Mouse (Mus musculus): Measurements from ENCODE around the gene Atxn7.

Gene Atxn7

DNA sequence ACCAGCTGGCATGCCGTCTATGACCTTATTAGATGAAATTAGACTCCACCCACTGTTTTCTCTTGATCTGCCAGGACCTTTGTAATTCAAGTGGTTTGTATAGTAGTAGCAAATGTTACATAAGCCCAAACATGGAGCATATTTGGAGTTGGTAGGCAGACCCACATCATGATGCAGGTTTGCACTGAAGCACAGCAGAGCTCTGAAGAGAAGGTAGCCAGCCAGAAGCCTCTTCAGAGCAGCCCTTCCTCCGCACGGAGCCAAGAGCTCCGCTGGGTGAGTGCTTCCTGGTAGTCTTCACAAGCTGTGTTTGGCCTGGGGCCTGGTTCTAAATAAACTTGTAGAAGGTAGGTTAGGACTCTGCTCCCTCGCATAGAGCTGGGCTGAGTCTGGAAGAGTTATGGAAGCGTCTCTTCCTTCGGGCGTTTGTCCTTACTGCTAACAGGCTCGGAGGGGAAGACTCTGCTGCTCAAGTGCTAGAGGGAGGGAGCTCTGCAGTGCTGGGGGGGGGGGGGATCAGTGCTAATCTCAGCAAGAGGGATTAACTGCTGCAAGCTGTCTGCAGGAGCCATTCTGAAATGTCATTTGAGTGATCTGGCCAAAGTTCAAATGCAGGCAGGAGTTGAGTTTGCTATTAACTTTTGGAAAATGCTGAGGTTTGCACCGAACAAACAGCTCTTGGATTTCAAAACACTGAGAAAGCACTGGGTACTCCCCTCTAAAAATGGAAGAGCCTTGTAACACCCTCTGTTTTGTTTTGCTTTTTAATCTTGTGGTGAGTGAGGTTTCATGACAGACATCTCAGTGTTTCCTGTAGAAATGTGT, 106.6 kb downstream of the Atxn7 start:
- no peak for DNase-seq

DNA sequence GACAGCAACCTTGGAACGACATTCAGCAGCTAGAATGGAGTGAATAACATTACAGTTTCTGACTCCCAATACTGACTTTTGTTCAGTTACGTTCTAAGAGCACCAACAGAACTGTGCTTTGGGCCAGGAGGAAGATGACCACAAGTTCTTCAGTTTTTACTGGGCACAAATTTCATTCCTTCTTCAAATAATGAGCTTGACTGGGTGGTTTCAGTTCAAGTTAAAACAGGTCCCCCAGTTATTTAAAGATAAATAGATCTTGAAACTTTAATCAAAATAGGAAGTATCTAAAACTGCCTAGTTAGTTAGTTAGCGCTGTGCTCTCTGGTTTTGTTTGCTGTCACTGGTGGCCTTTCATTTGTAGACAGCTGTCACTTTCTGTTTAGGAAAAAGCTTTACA, 107.3 kb downstream of the Atxn7 start:
- no peak for DNase-seq

DNA sequence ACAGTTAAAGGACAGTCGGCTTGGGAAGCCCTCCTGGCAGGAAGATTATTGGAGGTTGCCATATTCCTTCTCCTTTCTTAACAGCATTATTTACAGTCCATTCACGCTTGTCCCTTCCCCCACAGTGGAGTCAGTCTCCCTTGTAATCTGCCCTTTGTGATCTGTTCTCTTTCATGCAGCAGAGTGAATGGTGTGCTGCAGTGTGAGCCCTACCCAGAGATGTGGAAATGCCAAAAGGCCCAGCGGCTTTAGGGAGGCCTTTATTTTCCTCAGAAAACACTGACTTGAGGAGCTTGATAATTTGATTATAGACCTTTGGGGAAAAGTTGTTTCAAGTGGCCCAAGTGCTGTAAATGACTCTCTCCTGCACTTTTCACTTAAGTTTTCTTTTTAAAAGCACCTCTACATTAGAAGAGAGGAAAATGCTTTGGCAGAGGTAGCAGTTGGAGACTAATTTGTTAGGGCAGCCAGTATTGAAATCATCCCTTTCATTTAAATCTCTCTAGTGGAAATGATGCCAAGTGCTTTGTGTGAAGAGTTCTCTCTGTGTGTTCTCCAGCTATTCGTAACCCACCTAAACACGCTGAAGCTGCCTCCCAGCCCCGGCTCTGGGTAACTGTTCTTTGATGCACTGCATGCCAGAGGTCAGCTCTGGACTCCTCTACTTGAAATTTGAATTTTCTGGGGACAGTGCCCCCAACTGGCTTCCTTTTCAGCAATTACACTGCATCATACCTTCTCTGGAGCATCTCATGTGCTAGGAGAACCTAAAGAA, 109.5 kb downstream of the Atxn7 start:
- DNase-seq: no peak

DNA sequence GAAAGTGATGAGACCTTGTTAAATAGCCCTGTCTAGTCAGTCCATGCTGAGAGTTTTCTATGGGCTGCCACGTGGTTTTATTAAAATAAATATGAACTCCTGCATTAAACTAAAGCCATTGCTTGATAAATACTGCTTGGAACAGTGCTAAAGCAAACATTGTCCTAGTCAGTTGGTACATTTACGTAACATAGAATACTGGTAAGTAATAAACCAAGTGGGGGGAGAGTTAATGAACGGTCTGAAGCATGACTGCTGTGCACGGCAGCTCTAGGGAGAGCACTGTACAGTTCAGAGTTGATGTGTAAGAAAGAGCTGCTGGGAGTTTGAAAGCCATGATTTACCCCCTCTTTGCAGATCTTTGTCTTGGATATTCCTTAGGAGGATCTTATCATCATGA, 110.2 kb downstream of the Atxn7 start:
- no peak for DNase-seq

DNA sequence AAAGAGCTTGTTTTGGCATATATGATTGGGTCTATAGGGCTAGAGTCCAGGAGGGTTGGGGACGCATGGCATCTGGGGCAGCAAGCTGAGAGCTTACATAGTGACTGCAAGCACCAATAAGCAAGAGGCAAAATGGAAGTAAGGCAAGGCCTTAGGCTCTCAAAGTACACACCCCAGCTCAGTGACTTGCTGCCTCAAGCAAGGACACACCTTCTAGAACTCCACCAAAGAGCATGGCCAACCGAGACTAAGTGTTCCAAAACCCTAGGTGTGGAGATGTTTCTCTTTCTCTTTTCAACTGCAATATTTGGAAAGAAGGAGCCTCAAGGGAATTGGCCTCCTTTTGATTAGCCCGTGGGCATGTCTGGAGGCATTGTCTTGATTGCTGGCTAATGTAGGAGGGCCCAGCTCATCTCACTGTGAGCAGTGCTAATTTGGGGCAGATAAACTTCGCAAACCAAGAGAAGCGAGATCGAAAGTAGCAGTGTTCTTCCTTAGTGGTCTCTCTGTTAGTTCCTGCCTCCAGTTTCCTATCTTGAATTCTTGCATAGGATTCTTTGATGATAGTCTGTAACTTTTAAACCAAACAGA, 119.5 kb downstream of the Atxn7 start:
- DNase-seq: no peak

DNA sequence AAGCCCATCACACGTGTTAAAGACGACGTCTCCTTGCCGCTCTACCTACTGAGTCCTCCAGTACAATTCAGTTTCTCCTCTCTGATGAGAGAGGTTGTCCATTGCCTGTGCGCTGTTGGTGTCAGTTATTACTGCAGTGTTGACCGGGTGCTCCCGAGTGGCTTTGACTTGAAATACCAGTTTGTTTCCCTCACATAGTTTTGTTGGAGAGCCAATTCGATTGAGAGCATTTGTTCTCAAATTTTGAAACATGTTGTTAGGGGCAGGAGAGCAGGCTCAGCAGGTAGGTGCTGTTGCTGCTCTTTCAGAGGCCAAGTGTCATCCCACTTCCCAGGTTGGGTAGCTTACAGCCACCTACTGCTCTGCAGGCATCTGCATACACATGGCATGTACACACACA, 122.6 kb downstream of the Atxn7 start:
- DNase-seq: no peak

DNA sequence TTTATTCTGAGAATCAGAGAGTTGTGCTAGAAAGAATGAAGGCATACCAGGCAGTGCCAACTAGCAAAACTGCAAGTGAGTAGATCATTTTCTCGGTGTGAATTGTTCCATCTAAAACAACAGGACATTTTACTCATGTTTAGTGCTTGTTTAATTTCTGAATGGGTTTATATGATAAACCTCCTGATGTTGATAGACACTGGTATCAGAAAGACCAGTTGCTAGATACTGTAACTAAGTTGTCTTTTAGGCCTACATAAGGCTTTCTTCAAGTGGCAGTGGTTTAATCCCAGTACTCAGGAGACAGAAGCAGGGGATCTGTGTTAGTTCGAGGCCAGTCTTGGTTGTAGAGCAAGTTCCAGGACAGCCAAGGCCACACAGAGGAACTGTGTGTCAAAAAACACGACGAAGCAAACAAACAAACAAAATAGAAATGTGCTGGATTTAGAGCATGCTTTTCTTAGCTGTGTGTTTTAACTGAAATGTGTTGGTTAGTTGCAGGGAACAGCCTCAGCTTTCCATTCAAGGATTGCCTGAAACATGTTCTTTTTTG, 125.5 kb downstream of the Atxn7 start:
- DNase-seq: no peak

DNA sequence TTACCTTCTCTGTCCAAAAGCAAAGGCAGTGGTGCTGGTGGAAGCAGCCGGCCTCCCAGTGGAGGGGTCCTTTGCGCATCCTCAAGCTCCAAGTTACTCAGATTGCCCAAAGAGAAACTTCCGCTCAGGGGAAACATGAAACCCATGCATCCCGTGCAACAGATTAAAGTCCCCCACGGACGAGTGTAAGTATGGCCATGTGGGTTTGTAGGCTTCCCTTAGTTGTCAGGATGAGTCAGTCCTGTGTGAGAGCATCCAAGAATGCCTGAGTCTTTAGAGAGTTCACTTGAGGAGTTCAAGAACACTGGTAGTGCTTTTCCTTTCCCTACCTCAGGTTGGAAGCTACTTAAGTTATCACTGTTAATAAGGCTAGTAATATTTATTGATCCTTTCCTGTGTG, 126.1 kb downstream of the Atxn7 start:
- DNase-seq: no peak

DNA sequence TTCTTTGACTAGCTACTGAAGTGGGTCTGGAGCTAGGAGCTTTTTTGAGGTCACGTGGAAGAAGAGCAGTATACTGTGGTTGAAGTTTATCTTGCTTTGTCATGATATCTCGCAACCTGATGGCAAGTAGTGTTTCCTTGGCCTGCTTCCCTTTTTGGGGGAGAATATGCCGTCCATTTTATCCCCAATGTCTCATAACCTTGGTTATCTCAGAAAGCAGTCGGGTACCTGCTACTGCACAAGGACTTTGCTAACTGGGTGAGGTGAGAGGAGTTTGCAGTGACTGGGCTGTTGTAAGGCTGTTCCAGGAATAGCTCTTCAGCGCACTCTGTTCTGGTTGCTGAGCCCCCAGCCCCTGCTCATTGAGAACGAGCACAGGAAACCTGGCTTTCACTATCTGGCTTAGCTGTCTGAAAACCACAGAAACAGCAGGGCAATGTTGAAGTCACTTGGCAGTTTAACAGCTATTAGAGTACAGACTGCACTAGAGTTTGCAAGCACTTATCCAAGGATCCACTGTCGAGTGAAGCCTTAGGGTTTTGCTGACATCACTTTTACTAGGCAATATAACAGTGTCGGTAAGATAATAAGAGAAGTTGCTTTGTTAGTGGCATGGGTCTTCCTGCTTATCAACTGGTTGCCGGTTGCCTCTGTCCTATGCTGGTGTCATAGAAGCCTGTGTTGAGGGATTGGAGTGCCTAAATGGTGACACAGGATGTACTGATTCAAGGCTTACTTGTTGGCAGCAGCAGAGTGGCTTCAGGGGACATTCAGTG, 127.0 kb downstream of the Atxn7 start:
- no peak for DNase-seq

DNA sequence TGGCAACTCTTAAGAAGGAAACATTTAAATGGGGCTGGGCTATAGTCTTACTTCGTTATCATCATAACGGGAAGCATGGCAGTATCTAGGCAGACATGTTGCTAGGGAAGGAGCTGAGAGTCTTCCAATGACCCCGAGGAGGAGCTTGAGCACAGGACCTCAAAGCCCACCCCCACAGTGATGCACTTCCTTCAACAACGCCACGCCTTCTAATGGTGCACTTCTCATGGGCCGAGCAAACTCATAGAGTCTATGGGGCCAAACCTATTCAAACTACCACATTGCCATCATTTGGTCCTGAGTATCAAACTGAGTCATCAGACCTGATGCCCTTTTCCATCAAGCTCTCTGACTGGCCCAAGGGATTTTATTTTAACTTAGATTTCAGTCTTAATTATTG, 129.3 kb downstream of the Atxn7 start:
- no peak for DNase-seq

DNA sequence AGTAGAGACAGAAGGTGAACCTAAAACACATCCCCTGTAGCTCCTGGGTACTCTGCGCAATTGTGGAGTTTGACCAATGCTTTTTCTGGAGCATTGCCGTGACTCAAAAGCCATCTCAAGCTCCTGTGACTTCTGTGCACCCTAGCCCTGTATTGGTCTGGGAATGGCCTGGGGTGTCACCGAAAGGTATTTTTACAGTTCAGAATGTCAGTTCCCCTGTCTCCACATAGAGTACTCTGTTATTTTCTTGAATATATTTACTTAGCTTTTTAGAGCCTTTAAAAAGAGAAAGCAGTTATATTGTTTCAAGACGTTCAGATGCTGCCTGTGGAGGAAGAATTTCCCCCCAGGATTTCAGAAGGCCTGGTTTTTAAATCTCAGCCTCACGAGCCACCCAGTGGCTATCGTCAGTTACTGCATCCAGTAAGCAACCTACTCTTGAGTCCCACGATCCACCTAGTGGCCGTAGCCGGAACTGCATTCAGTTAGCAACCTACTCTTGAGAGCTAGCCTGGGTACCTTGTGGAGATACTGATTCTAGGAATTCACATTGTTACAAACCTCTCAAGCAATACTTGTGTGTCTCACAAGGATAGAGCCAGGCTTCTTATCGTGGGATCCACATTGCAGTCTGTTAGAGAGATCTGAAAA, 137.2 kb downstream of the Atxn7 start:
- peak; percentile 79 for DNase-seq

DNA sequence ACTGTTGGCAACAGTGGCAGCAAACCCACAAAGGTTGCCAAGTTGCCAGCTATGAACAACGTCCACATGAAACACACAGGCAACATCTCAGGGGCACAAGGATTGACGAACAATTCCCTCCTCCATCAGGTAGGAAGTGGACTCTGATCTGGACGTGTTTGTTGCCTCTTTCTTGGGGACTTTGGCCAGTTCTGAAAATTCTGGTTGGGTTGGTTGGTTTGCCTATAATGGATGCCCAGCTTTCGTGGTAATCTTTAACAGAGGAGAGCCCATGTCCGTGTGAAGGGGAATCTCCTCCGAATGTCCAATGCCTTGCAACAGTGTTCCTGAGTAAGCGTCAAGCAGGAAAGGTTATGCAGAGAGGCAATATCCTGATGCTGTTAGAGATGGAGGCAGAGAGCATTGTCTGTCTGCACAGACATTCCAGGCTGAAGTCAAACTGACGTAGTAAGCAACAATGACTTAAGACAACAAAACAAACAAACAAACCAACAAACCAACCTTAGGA, 139.6 kb downstream of the Atxn7 start:
- no peak for DNase-seq

DNA sequence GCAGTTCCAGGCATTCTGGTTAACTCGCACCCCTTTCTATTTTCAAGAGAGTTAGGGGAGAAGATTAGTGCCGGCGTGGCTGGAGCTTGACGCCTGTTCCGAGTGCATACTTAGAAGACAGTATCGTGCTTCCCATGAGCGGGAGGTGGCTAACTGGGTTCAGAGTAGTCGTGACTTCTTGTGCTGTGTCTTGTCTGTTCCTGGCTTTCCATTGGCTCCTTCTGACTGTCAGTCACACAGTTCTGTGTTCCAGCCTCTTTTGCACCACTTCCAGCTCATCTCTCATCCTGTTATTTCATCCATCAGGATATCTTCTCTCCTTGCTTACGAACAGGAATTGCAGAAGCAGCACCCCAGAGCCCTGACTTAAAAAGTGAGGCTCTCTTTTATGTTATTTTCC, 140.1 kb downstream of the Atxn7 start:
- no peak for DNase-seq

DNA sequence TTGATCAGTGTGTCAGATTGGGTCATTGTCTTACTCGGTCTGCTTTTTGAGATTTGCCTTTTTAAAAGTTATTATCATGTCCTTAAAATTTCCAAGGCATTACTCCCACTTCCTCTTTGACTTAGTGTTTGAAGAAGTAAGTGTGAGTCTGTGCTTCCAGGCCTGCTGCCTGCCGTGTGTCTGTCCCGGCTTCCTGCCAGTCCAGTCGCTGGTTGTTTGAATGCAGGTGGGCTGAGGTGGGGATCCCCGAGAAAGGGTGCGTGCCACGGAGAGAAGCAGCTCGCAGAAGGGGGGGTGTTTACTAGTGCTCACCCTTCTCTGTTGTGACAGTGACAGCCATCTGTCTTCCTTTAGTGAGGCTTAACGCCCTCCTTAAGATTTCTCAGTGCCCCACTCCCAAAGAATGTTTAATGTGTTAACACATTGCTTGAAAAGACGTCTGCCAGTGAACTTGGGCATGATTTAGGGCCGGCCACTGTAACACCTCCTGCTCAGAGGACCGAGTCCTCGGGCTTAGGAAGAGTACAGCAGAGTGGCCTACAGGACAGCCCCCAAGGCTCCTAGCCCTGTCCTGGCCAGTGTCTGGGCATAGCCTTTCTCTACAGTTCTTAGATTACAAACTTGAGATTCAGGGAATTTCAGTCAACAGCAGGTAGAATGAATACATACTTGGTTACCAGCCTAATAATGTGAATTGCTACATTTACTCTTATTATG, 143.1 kb downstream of the Atxn7 start:
- no peak for DNase-seq

DNA sequence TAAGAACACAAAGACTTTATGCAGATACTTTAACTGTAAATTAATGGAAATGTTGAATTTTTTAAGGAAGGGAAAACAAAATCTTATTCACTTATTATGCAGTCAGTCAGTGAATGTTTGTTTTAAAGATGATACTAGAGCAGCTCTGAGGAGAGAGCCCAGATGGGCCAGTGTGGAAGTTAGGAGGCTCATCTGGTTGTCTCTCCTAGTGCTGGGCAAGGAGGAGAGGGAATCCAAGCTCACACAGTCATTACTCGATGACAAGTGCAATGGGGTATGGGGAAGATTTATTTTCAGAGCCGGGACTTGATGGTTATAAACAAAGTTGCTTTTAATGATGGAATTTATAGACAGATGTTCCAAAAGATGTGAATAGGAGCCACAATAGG, 143.7 kb downstream of the Atxn7 start:
- no peak for DNase-seq

DNA sequence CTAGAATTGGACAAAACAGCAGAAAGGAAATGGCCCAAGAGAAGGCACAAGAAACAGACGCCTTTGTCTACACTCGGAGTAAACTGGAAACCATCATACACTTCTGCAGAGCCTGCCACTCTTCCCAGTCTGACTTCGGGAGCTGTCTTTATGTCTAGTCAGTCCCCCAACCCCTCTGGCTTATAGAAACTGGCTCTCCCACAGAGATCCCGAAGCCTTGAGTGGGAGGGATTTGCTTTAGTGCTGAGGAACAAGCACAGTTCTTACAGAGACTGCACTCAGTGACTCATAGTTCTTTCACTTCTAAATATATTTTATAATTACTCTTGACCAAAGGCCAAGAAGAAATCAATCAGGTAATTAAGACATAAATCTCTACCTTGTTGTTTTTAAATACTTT, 149.5 kb downstream of the Atxn7 start:
- no peak for DNase-seq

DNA sequence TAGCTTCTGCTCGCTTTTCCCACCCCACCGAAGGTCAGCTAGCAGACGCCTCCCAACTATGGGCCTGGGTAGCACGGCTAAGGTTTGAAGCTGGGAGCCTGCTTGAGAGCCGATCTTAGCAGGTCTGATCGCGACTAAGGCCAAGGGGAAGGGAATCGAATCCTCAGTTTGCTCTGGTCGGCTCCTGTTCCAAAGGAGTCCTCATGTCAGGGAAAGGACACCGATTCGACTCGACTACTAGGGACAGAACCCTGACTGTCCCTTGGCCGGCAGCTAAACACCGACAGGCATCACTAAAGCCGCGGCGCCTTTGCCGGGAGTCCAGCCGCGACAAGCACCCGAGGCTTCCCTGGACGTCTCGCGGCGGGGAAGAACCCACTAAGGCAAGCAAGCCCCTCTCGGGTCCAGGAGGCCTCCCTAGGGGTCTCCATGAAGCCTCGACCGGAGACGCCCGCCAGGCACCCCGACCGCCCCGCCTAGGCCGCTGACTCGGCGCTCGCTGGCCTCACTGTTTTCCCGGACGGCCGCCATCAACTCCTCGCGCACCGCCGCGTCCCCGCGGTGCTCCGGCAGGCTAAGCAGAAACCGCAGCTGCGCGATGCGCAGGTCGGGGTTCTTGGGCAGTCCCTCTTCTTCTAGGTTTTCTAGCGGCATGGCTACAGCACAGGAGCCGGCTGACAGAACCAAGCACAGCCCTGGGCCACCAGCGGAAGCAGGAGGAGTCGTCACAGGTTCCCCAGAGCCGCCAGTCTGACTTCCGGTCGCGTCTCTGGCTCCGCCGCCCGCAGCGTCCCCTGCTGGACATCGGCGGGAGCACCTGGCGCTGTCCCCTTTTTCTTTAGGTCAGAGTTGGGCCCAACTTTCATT, 159.2 kb downstream of the Atxn7 start, which contains the start of gene Psmd6:
Gene Psmd6, minus strand, starts transcription at position 755 of the 867 bp plus-strand sequence.
- peak; percentile 88 for DNase-seq

Data from right cerebral cortex, postnatal 25 days (tissue).